Mouse (Mus musculus) left cerebral cortex, postnatal 4 days (tissue): Measurements from ENCODE around the gene Gm49336. TPM values are rescaled to one million over a fixed set of nuclear protein-coding genes. Genes with fewer than 3 reads are reported as not detected.
A peak's percentile ranks its signal among the peaks of the same experiment; 100 is the strongest.

ENCODE experiments used
- DNase-seq: peaks from one replicate; pipeline ENCODE4 v3.0.0-alpha.2; 2022
- intact Hi-C: fragments of 180-260 bp; cut with DNase I; formaldehyde crosslinking; loops from one replicate; pipeline ENCODE4 v1.15.1; 2025
- total RNA-seq, 2 experiments: library from RNA; stranded (reverse); gene quantifications; 2 replicates each; pipeline ENCODE4 v1.2.3; 2021

Gm49336 gene
- total RNA-seq = 100 to 1,000 TPM; 133 to 135 TPM

- DNase-seq = peak; percentile 99
- intact Hi-C loops = loop anchor here (5.0 kb wide), 1 partner anchor 446 kb away; no protein-coding TSS in a partner anchor
Measured at GRCm38 (mm10) chr14:60251281-60252003, at the start of gene Gm49336, which contains the start of gene Nupl1. Gene Gm49336 (minus strand): TSS chr14:60251507. Gene Nupl1 (minus strand): TSS chr14:60251431.

- DNase-seq = no peak
- intact Hi-C loops = loop anchor here (5.0 kb wide), 1 partner anchor 76 kb away; no protein-coding TSS in a partner anchor
Measured at GRCm38 (mm10) chr14:60301024-60301423, 49.7 kb upstream of the Gm49336 start.

- DNase-seq = peak; percentile 27
- intact Hi-C loops = loop anchor here (5.0 kb wide), 1 partner anchor 77 kb away; no protein-coding TSS in a partner anchor
Measured at GRCm38 (mm10) chr14:60300224-60300991, 49.1 kb upstream of the Gm49336 start.

- DNase-seq = no peak
Measured at GRCm38 (mm10) chr14:60295531-60295930, 44.2 kb upstream of the Gm49336 start.

GRCm38 (mm10) chr14:60290363-60290762 is 39.1 kb upstream of the Gm49336 start:
- intact Hi-C loops = no loop called here

More at GRCm38 (mm10) chr14:60295531-60295930, 44.2 kb upstream of the Gm49336 start:
- intact Hi-C loops = no loop called here

GRCm38 (mm10) chr14:60286194-60286863 is 35.0 kb upstream of the Gm49336 start:
- intact Hi-C loops = no loop called here

More at GRCm38 (mm10) chr14:60290363-60290762, 39.1 kb upstream of the Gm49336 start:
- DNase-seq = no peak

GRCm38 (mm10) chr14:60275301-60276276 is 24.3 kb upstream of the Gm49336 start:
- intact Hi-C loops = no loop called here
- no peak for DNase-seq

More at GRCm38 (mm10) chr14:60286194-60286863, 35.0 kb upstream of the Gm49336 start:
- no peak for DNase-seq

GRCm38 (mm10) chr14:60273346-60273745 is 22.0 kb upstream of the Gm49336 start:
- intact Hi-C loops = no loop called here
- DNase-seq = no peak

GRCm38 (mm10) chr14:60269333-60269732 is 18.0 kb upstream of the Gm49336 start:
- intact Hi-C loops = no loop called here
- no peak for DNase-seq

- intact Hi-C loops = no loop called here
- DNase-seq = peak; percentile 93
Measured at GRCm38 (mm10) chr14:60264990-60265876, 13.9 kb upstream of the Gm49336 start, which contains the start of gene Mtmr6. Gene Mtmr6 (plus strand): TSS chr14:60265228.

- no peak for DNase-seq
- intact Hi-C loops = no loop called here
Measured at GRCm38 (mm10) chr14:60262316-60262715, 11.0 kb upstream of the Gm49336 start.

GRCm38 (mm10) chr14:60257851-60258250 is 6.5 kb upstream of the Gm49336 start:
- intact Hi-C loops = no loop called here
- no peak for DNase-seq

GRCm38 (mm10) chr14:60257101-60257500 is 5.8 kb upstream of the Gm49336 start:
- no peak for DNase-seq
- intact Hi-C loops = no loop called here

GRCm38 (mm10) chr14:60256356-60256755 is 5.0 kb upstream of the Gm49336 start:
- DNase-seq = no peak
- intact Hi-C loops = no loop called here

GRCm38 (mm10) chr14:60254774-60255173 is 3.5 kb upstream of the Gm49336 start:
- DNase-seq = no peak
- intact Hi-C loops = loop anchor here (5.0 kb wide), 1 partner anchor 443 kb away; no protein-coding TSS in a partner anchor

GRCm38 (mm10) chr14:60253466-60253865 is 2.2 kb upstream of the Gm49336 start:
- intact Hi-C loops = loop anchor here (5.0 kb wide), 1 partner anchor 444 kb away; no protein-coding TSS in a partner anchor
- no peak for DNase-seq

- DNase-seq = peak; percentile 35
- intact Hi-C loops = loop anchor here (5.0 kb wide), 1 partner anchor 445 kb away; no protein-coding TSS in a partner anchor
Measured at GRCm38 (mm10) chr14:60252004-60253000, 995 bp upstream of the Gm49336 start.
